Mouse (Mus musculus) myocyte (in vitro differentiated cells): ENCODE results near the gene Ocel1.

Experiments used
- POLR2A ChIP-seq: IDR thresholded peaks from one replicate; pipeline ENCODE4 v1.6.1; 2011; ENCODE audit warnings: low read depth, mild to moderate bottlenecking, control low read depth, moderate library complexity; ENCODE audit not compliant: insufficient read length
- REST ChIP-seq: IDR thresholded peaks from one replicate; pipeline ENCODE4 v1.6.1; 2011; ENCODE audit warnings: mild to moderate bottlenecking, control low read depth, moderate library complexity; ENCODE audit not compliant: insufficient read depth, insufficient read length

GRCm38 (mm10) chr8:71422121-71422520, 51.0 kb downstream of the Ocel1 start:
- TF ChIP-seq POLR2A (no peak), REST (no peak)
